Mouse (Mus musculus): Measurements from ENCODE around the gene Slamf9.

GRCm38 (mm10) chr1:172500451-172501370, 25.6 kb downstream of the Slamf9 start:
- TF ChIP-seq CTCF (IDR thresholded peaks at IDR 0.05; ENCODE audit: low read depth), result no peak
- TF ChIP-seq EP300 (IDR thresholded peaks at IDR 0.05; ENCODE audit: low read depth), result no peak

All from liver, postnatal 0 days (tissue).